Mouse (Mus musculus) thymus, postnatal 4 days (tissue): ENCODE data around the gene Acp6.
A peak's percentile ranks its signal among the peaks of the same experiment; 100 is the strongest.

ENCODE experiments used
- DNase-seq: peaks from one replicate; pipeline ENCODE4 v3.0.0; 2021

Gene Acp6

GRCm38 (mm10) chr3:97199261-97199660 lies 40.7 kb downstream of the Acp6 start:
- no peak for DNase-seq

- peak; percentile 74 for DNase-seq
Observed at GRCm38 (mm10) chr3:97201943-97202342, 43.4 kb downstream of the Acp6 start.

GRCm38 (mm10) chr3:97203880-97204279 lies 45.3 kb downstream of the Acp6 start:
- peak; percentile 55 for DNase-seq

- no peak for DNase-seq
Observed at GRCm38 (mm10) chr3:97206521-97206920, 47.9 kb downstream of the Acp6 start.

- no peak for DNase-seq
Observed at GRCm38 (mm10) chr3:97209351-97209750, 50.8 kb downstream of the Acp6 start.

GRCm38 (mm10) chr3:97211177-97211576 lies 52.6 kb downstream of the Acp6 start:
- no peak for DNase-seq

GRCm38 (mm10) chr3:97213871-97214270 lies 55.3 kb downstream of the Acp6 start:
- no peak for DNase-seq

- DNase-seq = no peak
Observed at GRCm38 (mm10) chr3:97214439-97214838, 55.9 kb downstream of the Acp6 start.

- no peak for DNase-seq
Observed at GRCm38 (mm10) chr3:97215526-97215925, 56.9 kb downstream of the Acp6 start.

GRCm38 (mm10) chr3:97223261-97223660 lies 64.7 kb downstream of the Acp6 start:
- no peak for DNase-seq

- no peak for DNase-seq
Observed at GRCm38 (mm10) chr3:97225231-97225630, 66.7 kb downstream of the Acp6 start.

- DNase-seq = no peak
Observed at GRCm38 (mm10) chr3:97226719-97227118, 68.1 kb downstream of the Acp6 start.
